Mouse (Mus musculus) liver, postnatal 0 days (tissue): ENCODE results near the gene Gtf2h3.

Experiments
- CTCF ChIP-seq: sonication (generic); IDR thresholded peaks from 2 replicates; pipeline ENCODE4 v1.5.1; 2016; ENCODE audit warnings: antibody characterized with exemption, low read depth
- EP300 ChIP-seq: IDR thresholded peaks from 2 replicates; pipeline ENCODE4 v1.6.1; 2016; ENCODE audit warnings: antibody characterized with exemption, low read depth, mild to moderate bottlenecking

GRCm38 (mm10) chr5:124530655-124531582 lies 48.0 kb upstream of the Gtf2h3 start, which contains the start of gene Rilpl1:
- TF ChIP-seq CTCF (no peak), EP300 (no peak)
